Mouse (Mus musculus): Measurements from ENCODE around the gene Plekhh2. TPM values are rescaled to one million over a fixed set of nuclear protein-coding genes. Genes with fewer than 3 reads are reported as not detected.

Plekhh2 gene
- total and polyA plus RNA-seq, 3 experiments = 0.21 to 1.7 (median 1.1) TPM

DNA sequence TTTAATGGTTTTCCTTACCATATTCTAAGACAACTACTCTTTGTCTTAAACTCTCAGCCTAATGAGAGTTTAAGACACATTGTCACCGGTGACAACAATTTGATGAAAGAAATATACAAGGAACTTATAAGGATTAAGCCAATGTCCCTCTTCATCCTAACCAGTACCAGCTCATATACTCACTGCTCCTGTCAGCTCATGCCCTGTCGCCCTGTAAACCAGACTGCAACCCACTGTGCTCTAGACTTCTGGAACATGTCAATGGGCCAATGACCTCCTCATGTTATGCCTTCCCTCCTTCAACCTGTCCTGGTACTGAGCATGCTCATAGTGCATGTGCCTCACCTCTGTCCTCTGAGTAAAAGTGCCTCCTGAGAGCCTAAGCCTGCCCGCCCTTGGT lies 156.2 kb downstream of the Plekhh2 start:
- Histone ChIP-seq H3K9ac (ENCODE audit: insufficient read depth, low read depth) (no peak overlapping the region), H3K79me2 (replicated peaks; ENCODE audit: control insufficient read depth, extremely low read depth, insufficient read depth, poor library complexity, severe bottlenecking) (no peaks in the 10 kb centered on the region), H3K4me3 (replicated peaks in 1 of 3; ENCODE audit: low read depth in 2 of 3, low read length in 2 of 3, poor library complexity in 1 of 3) (no peak overlapping the region), H3K36me3 (replicated peaks in 1 of 2; ENCODE audit: control insufficient read depth in 1 of 2, insufficient read depth in 1 of 2, low read length in 1 of 2) (no peaks in the 10 kb centered on the region), H3K4me2 (ENCODE audit: insufficient read depth, low read depth, poor library complexity, severe bottlenecking) (no peak overlapping the region), H3K4me1 (ENCODE audit: control insufficient read depth in 1 of 2, insufficient read depth in 2 of 2) (peaks cover 0 to 4% of the 10 kb centered on the region in 2 experiments; a peak in 1 of 4 replicates), H3K27ac (ENCODE audit: insufficient read depth, low read depth) (no peak overlapping the region), H3K9me3 (replicated peaks; ENCODE audit: low read length) (no peaks in the 10 kb centered on the region), H3K27me3 (replicated peaks) (no peaks in the 10 kb centered on the region)
- TF ChIP-seq MAX (IDR thresholded peaks at IDR 0.05; ENCODE audit: low read length) (no peak), RCOR1 (conservative IDR thresholded peaks at IDR 0.05; ENCODE audit: low read depth, low read length) (no peak), ZNF384 (IDR thresholded peaks at IDR 0.05; ENCODE audit: low read depth, low read length) (no peak), POLR2AphosphoS2 (IDR thresholded peaks at IDR 0.05; ENCODE audit: low read depth, low read length) (no peak), CHD1 (IDR thresholded peaks at IDR 0.05; ENCODE audit: low read depth, low read length) (no peak), GABPA (IDR thresholded peaks at IDR 0.05; ENCODE audit: insufficient replicate concordance, low read depth, low read length) (no peak), SIN3A (IDR thresholded peaks at IDR 0.05; ENCODE audit: low read length) (no peak), ZKSCAN1 (IDR thresholded peaks at IDR 0.05; ENCODE audit: borderline replicate concordance, low read depth, low read length) (no peak), ZC3H11A (IDR thresholded peaks at IDR 0.05; ENCODE audit: low read depth, low read length) (no peak), SMC3 (IDR thresholded peaks at IDR 0.05; ENCODE audit: low read depth, low read length) (no peak), E2F4 (IDR thresholded peaks at IDR 0.05; ENCODE audit: insufficient replicate concordance, low read depth, low read length) (no peak), ETS1 (conservative IDR thresholded peaks at IDR 0.05; ENCODE audit: low read depth, low read length) (no peak), NRF1 (IDR thresholded peaks at IDR 0.05; ENCODE audit: low read depth, low read length) (no peak), BHLHE40 (IDR thresholded peaks at IDR 0.05; ENCODE audit: low read depth, low read length) (no peak), PAX5 (IDR thresholded peaks at IDR 0.05; ENCODE audit: low read length) (no peak), RAD21 (IDR thresholded peaks at IDR 0.05; ENCODE audit: low read depth, low read length) (no peak), ELF1 (IDR thresholded peaks at IDR 0.05; ENCODE audit: low read depth, low read length) (no peak), UBTF (IDR thresholded peaks at IDR 0.05; ENCODE audit: low read depth, low read length) (no peak), NELFE (IDR thresholded peaks at IDR 0.05; ENCODE audit: low read depth, low read length) (no peak), CHD2 (IDR thresholded peaks at IDR 0.05; ENCODE audit: low read length) (no peak)
- in situ Hi-C loops (cut with MboI; ENCODE audit: low pct_ligation_motif_present, low pct_unique_long_range_greater_than_20kb, low sequenced_read_pairs) (no loop called here), dilution Hi-C loops (cut with MboI; ENCODE audit: extremely low pct_ligation_motif_present, extremely low pct_unique_long_range_greater_than_20kb, low sequenced_read_pairs) (no loop called here)
- no peak for DNase-seq (ENCODE audit: extremely low read depth)

Other genes starting within 250 kb of the Plekhh2 start
- gene Thada, start 45.7 kb upstream of the Plekhh2 start, total RNA-seq (2012; rRNA removed) = 22.2 and 25.6 TPM in 2 replicates
- gene Thada, start 45.7 kb upstream of the Plekhh2 start, total RNA-seq (2014; rRNA removed) = 15.3 and 17.3 TPM in 2 replicates
- gene Thada, start 45.7 kb upstream of the Plekhh2 start, polyA plus RNA-seq (2012; ENCODE audit: insufficient read length, low read depth) = 21.3 and 26.7 TPM in 2 replicates
- 5.5 and 11.7 TPM in 2 replicates for gene Dync2li1, start 114.6 kb downstream of the Plekhh2 start, total RNA-seq (2012; rRNA removed)
- gene Dync2li1, start 114.6 kb downstream of the Plekhh2 start, total RNA-seq (2014; rRNA removed) = 7.6 and 9.4 TPM in 2 replicates
- 10.3 and 12.3 TPM in 2 replicates for gene Dync2li1, start 114.6 kb downstream of the Plekhh2 start, polyA plus RNA-seq (2012; ENCODE audit: insufficient read length, low read depth)
- gene Abcg8, start 164.4 kb downstream of the Plekhh2 start, total RNA-seq (2012; rRNA removed) = 0.04 TPM in 1 of 2 replicates, not detected in the other
- gene Abcg8, start 164.4 kb downstream of the Plekhh2 start, total RNA-seq (2014; rRNA removed) = not detected in 2 replicates
- not detected in 2 replicates for gene Abcg8, start 164.4 kb downstream of the Plekhh2 start, polyA plus RNA-seq (2012; ENCODE audit: insufficient read length, low read depth)
- not detected in 2 replicates for gene Abcg5, start 171.1 kb downstream of the Plekhh2 start, total RNA-seq (2012; rRNA removed)
- gene Abcg5, start 171.1 kb downstream of the Plekhh2 start, total RNA-seq (2014; rRNA removed) = not detected in 2 replicates
- gene Abcg5, start 171.1 kb downstream of the Plekhh2 start, polyA plus RNA-seq (2012; ENCODE audit: insufficient read length, low read depth) = not detected in 2 replicates